Mouse (Mus musculus) lung, adult 2 months (tissue): ENCODE measurements around the gene Trappc11.

ENCODE experiments used
- CTCF ChIP-seq: fragments of 200-500 bp; IDR thresholded peaks from 2 replicates; pipeline ENCODE4 v1.5.1; 2011; ENCODE audit warnings: mild to moderate bottlenecking, low read length, control low read depth; ENCODE audit not compliant: insufficient read depth
- POLR2A ChIP-seq: fragments of 200-500 bp; IDR thresholded peaks from 2 replicates; pipeline ENCODE4 v1.6.1; 2011; ENCODE audit warnings: low read depth, mild to moderate bottlenecking, control low read depth, low read length, borderline replicate concordance; ENCODE audit errors: extremely low read depth

GRCm38 (mm10) chr8:47482354-47483071 lies 50.8 kb downstream of the Trappc11 start:
- TF ChIP-seq CTCF: no peak
- no peak for TF ChIP-seq POLR2A
